Mouse (Mus musculus): Measurements from ENCODE around the gene Plekha6. TPM values are rescaled to one million over a fixed set of nuclear protein-coding genes. Genes with fewer than 3 reads are reported as not detected.

The Plekha6 gene
- polyA plus RNA-seq, 1 experiment from 2014 or later = 12.5 TPM

- DNase-seq (ENCODE audit: low spot score) = peak; percentile 47
- Histone ChIP-seq H3K4me3 (peak overlapping the region; percentile 37), H3K36me3 (no peaks in the 10 kb centered on the region; the same call in 1 of the 2 replicates), H3K27ac (replicated peaks) (peak overlapping the region; percentile 87), H3K27me3 (ENCODE audit: low read depth, poor library complexity, severe bottlenecking) (no peaks in the 10 kb centered on the region), H3K9me3 (replicated peaks) (no peaks in the 10 kb centered on the region), H3K4me1 (peaks cover 48% of the 10 kb centered on the region)
- 27% methylated on average over 12 of the region's 12 CpGs for WGBS
Measured at GRCm38 (mm10) chr1:133245690-133246619, 81.9 kb downstream of the Plekha6 start.

GRCm38 (mm10) chr1:133247189-133247588 lies 83.2 kb downstream of the Plekha6 start:
- H3K27ac ChIP-seq (replicated peaks) = peak overlapping the region; percentile 87
- peaks cover 57% of the 10 kb centered on the region for H3K4me1 ChIP-seq
- no peaks in the 10 kb centered on the region for H3K27me3 ChIP-seq (ENCODE audit: low read depth, poor library complexity, severe bottlenecking)
- 67% methylated on average over 5 of the region's 5 CpGs for WGBS
- H3K4me3 ChIP-seq = peak overlapping the region; percentile 37; the same call in 1 of the 2 replicates
- H3K9me3 ChIP-seq (replicated peaks) = no peaks in the 10 kb centered on the region
- no peaks in the 10 kb centered on the region; the same call in 1 of the 2 replicates for H3K36me3 ChIP-seq
- DNase-seq (ENCODE audit: low spot score) = no peak

GRCm38 (mm10) chr1:133250761-133251160 lies 86.8 kb downstream of the Plekha6 start:
- Histone ChIP-seq H3K27ac (replicated peaks) (peak overlapping the region; percentile 25; the same call in 1 of the 2 replicates), H3K4me1 (peaks cover 78% of the 10 kb centered on the region)
- DNase-seq (ENCODE audit: low spot score) = no peak

GRCm38 (mm10) chr1:133251625-133252034 lies 87.6 kb downstream of the Plekha6 start:
- 55% methylated on average over 5 of the region's 5 CpGs for WGBS
- H3K4me3 ChIP-seq = no peak overlapping the region
- no peaks in the 10 kb centered on the region for H3K9me3 ChIP-seq (replicated peaks)
- peaks cover 78% of the 10 kb centered on the region for H3K4me1 ChIP-seq
- peaks cover 6% of the 10 kb centered on the region; the same call in 1 of the 2 replicates for H3K36me3 ChIP-seq
- H3K27me3 ChIP-seq (ENCODE audit: low read depth, poor library complexity, severe bottlenecking) = peaks cover 10% of the 10 kb centered on the region
- DNase-seq (ENCODE audit: low spot score) = no peak
- H3K27ac ChIP-seq (replicated peaks) = peak overlapping the region; percentile 25; the same call in 1 of the 2 replicates

More at GRCm38 (mm10) chr1:133250761-133251160, 86.8 kb downstream of the Plekha6 start:
- 89% methylated on average over 6 of the region's 6 CpGs for WGBS
- Histone ChIP-seq H3K36me3 (no peaks in the 10 kb centered on the region), H3K9me3 (replicated peaks) (no peaks in the 10 kb centered on the region), H3K27me3 (ENCODE audit: low read depth, poor library complexity, severe bottlenecking) (peaks cover 3% of the 10 kb centered on the region; the same call in 1 of the 2 replicates), H3K4me3 (no peak overlapping the region)

GRCm38 (mm10) chr1:133252251-133252650 lies 88.2 kb downstream of the Plekha6 start:
- no peaks in the 10 kb centered on the region for H3K9me3 ChIP-seq (replicated peaks)
- 86% methylated on average over 3 of the region's 3 CpGs for WGBS
- H3K4me3 ChIP-seq = no peak overlapping the region
- peaks cover 11% of the 10 kb centered on the region; the same call in 1 of the 2 replicates for H3K36me3 ChIP-seq
- peaks cover 78% of the 10 kb centered on the region for H3K4me1 ChIP-seq
- peak overlapping the region; percentile 25; the same call in 1 of the 2 replicates for H3K27ac ChIP-seq (replicated peaks)
- peaks cover 11% of the 10 kb centered on the region for H3K27me3 ChIP-seq (ENCODE audit: low read depth, poor library complexity, severe bottlenecking)
- DNase-seq (ENCODE audit: low spot score) = no peak

GRCm38 (mm10) chr1:133252801-133253531 lies 89.0 kb downstream of the Plekha6 start:
- Histone ChIP-seq H3K4me3 (no peak overlapping the region), H3K36me3 (peaks cover 11% of the 10 kb centered on the region; the same call in 1 of the 2 replicates), H3K27me3 (ENCODE audit: low read depth, poor library complexity, severe bottlenecking) (peaks cover 11% of the 10 kb centered on the region), H3K4me1 (peaks cover 74% of the 10 kb centered on the region), H3K27ac (replicated peaks) (peak overlapping the region; percentile 62; the same call in 1 of the 2 replicates), H3K9me3 (replicated peaks) (no peaks in the 10 kb centered on the region)
- WGBS = 55% methylated on average over 10 of the region's 10 CpGs
- no peak for DNase-seq (ENCODE audit: low spot score)

GRCm38 (mm10) chr1:133253532-133253866 lies 89.5 kb downstream of the Plekha6 start:
- H3K4me1 ChIP-seq = peaks cover 79% of the 10 kb centered on the region
- peaks cover 11% of the 10 kb centered on the region; the same call in 1 of the 2 replicates for H3K36me3 ChIP-seq
- H3K4me3 ChIP-seq = no peak overlapping the region
- H3K9me3 ChIP-seq (replicated peaks) = no peaks in the 10 kb centered on the region
- no peak for DNase-seq (ENCODE audit: low spot score)
- peaks cover 11% of the 10 kb centered on the region for H3K27me3 ChIP-seq (ENCODE audit: low read depth, poor library complexity, severe bottlenecking)
- WGBS = 54% methylated on average over 1 of the region's 1 CpGs
- 0 out of 2 replicates have a peak overlapping the region, but pooled peaks have one; percentile 62 for H3K27ac ChIP-seq (replicated peaks)

GRCm38 (mm10) chr1:133254226-133254625 lies 90.2 kb downstream of the Plekha6 start:
- Histone ChIP-seq H3K27ac (replicated peaks) (no peak overlapping the region), H3K4me1 (peaks cover 86% of the 10 kb centered on the region), H3K4me3 (no peak overlapping the region), H3K36me3 (peaks cover 18% of the 10 kb centered on the region), H3K9me3 (replicated peaks) (no peaks in the 10 kb centered on the region), H3K27me3 (ENCODE audit: low read depth, poor library complexity, severe bottlenecking) (peaks cover 11% of the 10 kb centered on the region)
- DNase-seq (ENCODE audit: low spot score) = no peak
- WGBS = 92% methylated on average over 6 of the region's 6 CpGs

- no peaks in the 10 kb centered on the region for H3K9me3 ChIP-seq (replicated peaks)
- 0 out of 2 replicates have a peak overlapping the region, but pooled peaks have one; percentile 19 for H3K27ac ChIP-seq (replicated peaks)
- H3K36me3 ChIP-seq = peaks cover 27% of the 10 kb centered on the region
- no peak overlapping the region for H3K4me3 ChIP-seq
- peaks cover 11% of the 10 kb centered on the region for H3K27me3 ChIP-seq (ENCODE audit: low read depth, poor library complexity, severe bottlenecking)
- 70% methylated on average over 9 of the region's 9 CpGs for WGBS
- DNase-seq (ENCODE audit: low spot score) = no peak
- peaks cover 87% of the 10 kb centered on the region for H3K4me1 ChIP-seq
Measured at GRCm38 (mm10) chr1:133254856-133255764, 91.1 kb downstream of the Plekha6 start.

GRCm38 (mm10) chr1:133255776-133256175 lies 91.8 kb downstream of the Plekha6 start:
- peaks cover 82% of the 10 kb centered on the region for H3K4me1 ChIP-seq
- peaks cover 11% of the 10 kb centered on the region for H3K27me3 ChIP-seq (ENCODE audit: low read depth, poor library complexity, severe bottlenecking)
- H3K27ac ChIP-seq (replicated peaks) = peak overlapping the region; percentile 20; the same call in 1 of the 2 replicates
- H3K4me3 ChIP-seq = no peak overlapping the region
- no peaks in the 10 kb centered on the region for H3K9me3 ChIP-seq (replicated peaks)
- peaks cover 34% of the 10 kb centered on the region for H3K36me3 ChIP-seq
- no peak for DNase-seq (ENCODE audit: low spot score)
- 73% methylated on average over 5 of the region's 5 CpGs for WGBS

- no peak for DNase-seq (ENCODE audit: low spot score)
- Histone ChIP-seq H3K36me3 (peaks cover 40% of the 10 kb centered on the region), H3K27me3 (ENCODE audit: low read depth, poor library complexity, severe bottlenecking) (peaks cover 11% of the 10 kb centered on the region), H3K4me3 (no peak overlapping the region), H3K9me3 (replicated peaks) (no peaks in the 10 kb centered on the region), H3K4me1 (peaks cover 76% of the 10 kb centered on the region), H3K27ac (replicated peaks) (peak overlapping the region; percentile 20)
- WGBS = 82% methylated on average over 8 of the region's 8 CpGs
Measured at GRCm38 (mm10) chr1:133256347-133256746, 92.3 kb downstream of the Plekha6 start.

Data from midbrain, embryonic 10.5 days (tissue).